Mouse (Mus musculus): ENCODE measurements around the gene Cacng7. TPM values are rescaled to one million over a fixed set of nuclear protein-coding genes. Genes with fewer than 3 reads are reported as not detected.

The Cacng7 gene
- polyA plus RNA-seq, 1 experiment from 2014 or later, result 0.81 TPM

DNA sequence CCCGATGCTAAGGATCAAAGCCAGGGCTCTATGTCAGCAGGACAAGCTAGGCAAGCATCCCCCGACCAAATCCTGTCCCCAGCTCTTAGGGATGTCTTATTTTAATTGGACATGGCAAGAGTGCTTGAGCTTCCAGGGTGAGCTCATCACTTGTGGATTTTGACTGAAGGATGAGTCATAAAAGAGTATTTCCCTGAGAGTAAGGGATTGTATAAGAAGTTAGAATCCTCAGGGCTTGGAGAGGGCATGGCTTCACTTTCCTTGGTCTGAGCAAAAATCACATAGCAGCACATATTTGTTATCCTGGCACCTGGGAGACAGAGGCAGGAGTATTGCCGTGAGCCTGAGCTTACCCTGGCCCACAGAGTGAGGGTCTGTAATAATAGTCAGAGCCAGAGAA lies 11.9 kb upstream of the Cacng7 start:
- H3K9ac ChIP-seq (replicated peaks; ENCODE audit: low read length), result no peak overlapping the region
- ATAC-seq (ENCODE audit: low FRiP score, low TSS enrichment), result no peak
- no peaks in the 10 kb centered on the region for H3K9me3 ChIP-seq (ENCODE audit: low read length)
- WGBS, result 57% methylated on average over 3 of the region's 3 CpGs
- H3K4me1 ChIP-seq (ENCODE audit: insufficient read depth, low read length), result no peaks in the 10 kb centered on the region
- H3K36me3 ChIP-seq (ENCODE audit: insufficient read depth, low read length), result no peaks in the 10 kb centered on the region
- H3K27me3 ChIP-seq (ENCODE audit: insufficient read depth, low read length), result no peaks in the 10 kb centered on the region
- no peak overlapping the region for H3K27ac ChIP-seq (ENCODE audit: low read length)
- H3K4me3 ChIP-seq (ENCODE audit: low read length), result no peak overlapping the region
- no peak overlapping the region for H3K4me2 ChIP-seq (replicated peaks; ENCODE audit: low read depth, low read length)

DNA sequence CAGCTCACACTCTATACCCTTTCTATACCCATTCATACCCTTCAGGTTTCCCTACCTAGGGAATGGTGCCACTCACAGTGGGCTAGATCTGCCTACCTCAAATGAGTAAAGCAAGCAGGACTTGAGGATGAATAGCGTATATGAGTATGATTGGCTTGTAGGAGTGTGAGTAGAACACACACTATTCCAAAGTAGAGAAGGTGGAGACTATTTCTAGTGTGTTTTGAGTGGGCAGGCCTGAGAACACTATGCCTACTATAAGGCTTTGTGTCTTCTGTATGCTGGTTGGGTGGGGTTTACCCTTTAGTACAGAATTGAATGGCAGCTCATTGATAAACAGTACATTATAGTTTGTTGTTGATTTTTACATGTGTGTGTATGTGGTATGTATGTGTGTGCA lies 8.9 kb upstream of the Cacng7 start:
- ATAC-seq (ENCODE audit: low FRiP score, low TSS enrichment), result no peak
- no peak overlapping the region for H3K27ac ChIP-seq (ENCODE audit: low read length)
- H3K4me2 ChIP-seq (replicated peaks; ENCODE audit: low read depth, low read length), result no peak overlapping the region
- no peaks in the 10 kb centered on the region for H3K27me3 ChIP-seq (ENCODE audit: insufficient read depth, low read length)
- no peaks in the 10 kb centered on the region for H3K9me3 ChIP-seq (ENCODE audit: low read length)
- H3K9ac ChIP-seq (replicated peaks; ENCODE audit: low read length), result no peak overlapping the region
- H3K4me3 ChIP-seq (ENCODE audit: low read length), result no peak overlapping the region
- H3K4me1 ChIP-seq (ENCODE audit: insufficient read depth, low read length), result no peaks in the 10 kb centered on the region
- no peaks in the 10 kb centered on the region for H3K36me3 ChIP-seq (ENCODE audit: insufficient read depth, low read length)
- 90% methylated on average over 1 of the region's 1 CpGs for WGBS

DNA sequence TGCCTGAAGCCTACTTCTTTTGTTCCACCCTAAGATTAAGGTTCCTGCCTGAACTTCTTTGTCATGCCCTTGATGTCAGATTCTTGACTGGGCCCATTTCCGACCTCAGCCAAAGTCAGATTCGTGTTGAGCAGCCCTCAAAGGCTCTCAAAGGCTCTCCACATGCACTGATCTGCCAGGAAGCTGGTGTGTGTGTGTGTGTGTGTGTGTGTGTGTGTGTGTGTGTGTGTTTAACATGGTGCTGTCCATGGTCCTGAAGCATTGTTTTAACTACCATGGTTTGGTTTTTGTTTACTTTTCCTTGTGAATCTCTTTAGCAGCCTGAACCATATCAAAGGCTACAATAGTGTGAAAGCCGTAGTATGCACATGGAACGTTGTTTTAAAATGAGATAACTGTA lies 4.8 kb upstream of the Cacng7 start:
- H3K27ac ChIP-seq (ENCODE audit: low read length), result no peak overlapping the region
- H3K4me2 ChIP-seq (replicated peaks; ENCODE audit: low read depth, low read length), result no peak overlapping the region
- H3K9me3 ChIP-seq (ENCODE audit: low read length), result no peaks in the 10 kb centered on the region
- H3K4me1 ChIP-seq (ENCODE audit: insufficient read depth, low read length), result peaks cover 9% of the 10 kb centered on the region
- no peak overlapping the region for H3K4me3 ChIP-seq (ENCODE audit: low read length)
- H3K27me3 ChIP-seq (ENCODE audit: insufficient read depth, low read length), result peaks cover 5% of the 10 kb centered on the region; the same call in 1 of the 2 replicates
- no peaks in the 10 kb centered on the region for H3K36me3 ChIP-seq (ENCODE audit: insufficient read depth, low read length)
- ATAC-seq (ENCODE audit: low FRiP score, low TSS enrichment), result no peak
- whole genome bisulfite sequencing, result 65% methylated on average over 4 of the region's 4 CpGs
- H3K9ac ChIP-seq (replicated peaks; ENCODE audit: low read length), result no peak overlapping the region

DNA sequence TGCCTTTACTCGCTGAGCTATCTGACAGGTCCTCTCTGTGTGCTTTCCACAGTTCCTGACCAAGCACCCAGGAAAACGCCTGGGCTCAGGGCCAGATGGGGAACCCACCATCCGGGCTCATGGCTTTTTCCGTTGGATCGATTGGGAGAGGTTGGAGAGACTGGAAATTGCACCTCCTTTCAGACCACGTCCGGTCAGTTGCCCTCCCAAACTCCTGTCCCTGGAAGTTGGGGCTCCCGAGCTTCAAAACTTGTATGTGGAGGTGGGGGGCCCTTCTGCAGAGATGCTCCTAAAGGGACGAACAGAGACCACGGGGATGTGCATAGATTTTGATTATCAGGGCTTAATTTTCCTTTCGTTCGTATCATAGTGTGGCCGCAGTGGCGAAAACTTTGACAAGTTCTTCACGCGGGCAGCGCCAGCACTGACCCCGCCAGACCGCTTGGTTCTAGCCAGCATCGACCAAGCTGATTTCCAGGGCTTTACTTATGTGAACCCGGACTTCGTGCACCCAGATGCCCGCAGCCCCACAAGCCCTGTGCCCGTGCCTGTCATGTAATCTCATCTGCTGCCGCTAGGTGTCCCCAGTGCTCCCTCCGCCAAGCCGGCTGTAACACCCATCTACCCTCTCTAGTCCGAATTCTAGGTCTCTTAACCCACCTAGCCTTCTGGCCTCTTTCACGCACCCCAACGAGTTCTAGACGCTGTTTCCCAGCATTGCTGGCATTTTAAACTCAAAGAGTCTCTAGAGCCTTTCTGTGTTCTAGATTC lies 2.8 kb upstream of the Cacng7 start:
- Histone ChIP-seq H3K4me1 (ENCODE audit: insufficient read depth, low read length) (peaks cover 15% of the 10 kb centered on the region), H3K27me3 (ENCODE audit: insufficient read depth, low read length) (peaks cover 5% of the 10 kb centered on the region; the same call in 1 of the 2 replicates), H3K36me3 (ENCODE audit: insufficient read depth, low read length) (no peaks in the 10 kb centered on the region), H3K4me2 (replicated peaks; ENCODE audit: low read depth, low read length) (peak overlapping the region; percentile 32), H3K27ac (ENCODE audit: low read length) (no peak overlapping the region), H3K9me3 (ENCODE audit: low read length) (no peaks in the 10 kb centered on the region), H3K4me3 (ENCODE audit: low read length) (no peak overlapping the region), H3K9ac (replicated peaks; ENCODE audit: low read length) (no peak overlapping the region)
- ATAC-seq (ENCODE audit: low FRiP score, low TSS enrichment), result peak; percentile 17; the same call in 1 of the 2 replicates
- WGBS, result 16% methylated on average over 31 of the region's 31 CpGs

DNA sequence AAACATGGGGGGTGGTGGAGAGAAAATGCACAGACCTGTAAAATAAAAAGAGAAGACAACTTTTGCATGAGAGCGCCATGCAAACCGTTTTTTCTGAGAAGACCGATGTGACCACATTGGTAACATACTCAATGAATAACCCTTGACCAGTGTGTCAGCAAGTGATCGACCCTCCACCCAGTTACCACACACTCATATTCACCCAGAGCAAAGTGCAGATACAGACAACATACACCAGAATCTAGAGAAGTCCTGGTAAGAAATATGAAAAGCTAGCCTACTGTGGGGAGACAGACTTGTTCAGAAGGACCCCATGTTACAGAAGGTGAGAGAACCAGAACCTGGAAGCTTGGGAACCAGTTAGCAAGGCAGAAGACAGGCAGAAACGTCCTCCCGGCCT lies 1.6 kb upstream of the Cacng7 start:
- Histone ChIP-seq H3K9ac (replicated peaks; ENCODE audit: low read length) (0 out of 2 replicates have a peak overlapping the region, but pooled peaks have one; percentile 42), H3K36me3 (ENCODE audit: insufficient read depth, low read length) (no peaks in the 10 kb centered on the region), H3K4me2 (replicated peaks; ENCODE audit: low read depth, low read length) (peak overlapping the region; percentile 68), H3K4me1 (ENCODE audit: insufficient read depth, low read length) (peaks cover 15% of the 10 kb centered on the region), H3K27ac (ENCODE audit: low read length) (no peak overlapping the region), H3K4me3 (ENCODE audit: low read length) (peak overlapping the region; percentile 62), H3K9me3 (ENCODE audit: low read length) (no peaks in the 10 kb centered on the region), H3K27me3 (ENCODE audit: insufficient read depth, low read length) (peaks cover 5% of the 10 kb centered on the region; the same call in 1 of the 2 replicates)
- ATAC-seq (ENCODE audit: low FRiP score, low TSS enrichment), result peak; percentile 3
- WGBS, result 44% methylated on average over 6 of the region's 6 CpGs

DNA sequence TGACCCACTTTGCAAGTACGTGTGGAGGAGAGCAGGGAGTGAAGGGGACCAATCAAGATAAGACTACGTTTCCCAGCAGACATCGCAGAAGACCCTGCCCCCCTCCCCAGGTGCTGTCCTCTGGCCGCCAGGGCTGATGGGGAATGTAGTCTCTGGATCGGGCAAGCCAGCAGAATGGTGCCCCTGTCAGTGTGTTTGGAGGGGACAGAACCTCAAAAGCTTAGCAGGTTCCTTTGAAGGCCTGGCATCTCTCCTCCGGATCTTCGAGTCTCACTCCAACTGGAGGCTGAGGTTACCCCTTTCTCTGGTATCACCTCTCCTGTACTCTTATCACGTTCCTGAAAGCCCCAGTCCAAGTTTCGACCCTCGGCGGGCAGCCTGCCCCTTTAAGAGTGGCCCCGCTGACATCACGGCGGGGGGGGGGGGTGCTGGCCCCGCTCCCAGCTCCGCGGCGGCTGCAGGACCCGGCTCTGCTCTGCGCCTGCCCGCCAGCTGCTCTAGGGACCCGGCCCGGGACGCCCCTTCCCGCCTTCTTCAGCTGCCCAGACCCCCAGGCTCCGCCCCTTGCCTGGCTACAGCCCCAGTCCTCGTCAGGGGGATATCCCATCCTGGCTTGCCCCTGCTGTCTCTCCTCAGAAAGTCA lies 1.1 kb upstream of the Cacng7 start:
- Histone ChIP-seq H3K9me3 (ENCODE audit: low read length) (no peaks in the 10 kb centered on the region), H3K4me3 (ENCODE audit: low read length) (peak overlapping the region; percentile 62), H3K4me1 (ENCODE audit: insufficient read depth, low read length) (peaks cover 15% of the 10 kb centered on the region), H3K4me2 (replicated peaks; ENCODE audit: low read depth, low read length) (peak overlapping the region; percentile 68), H3K27me3 (ENCODE audit: insufficient read depth, low read length) (peaks cover 5% of the 10 kb centered on the region; the same call in 1 of the 2 replicates), H3K36me3 (ENCODE audit: insufficient read depth, low read length) (no peaks in the 10 kb centered on the region), H3K9ac (replicated peaks; ENCODE audit: low read length) (peak overlapping the region; percentile 42; the same call in 1 of the 2 replicates), H3K27ac (ENCODE audit: low read length) (peak overlapping the region; percentile 59; the same call in 1 of the 2 replicates)
- peak; percentile 90 for ATAC-seq (ENCODE audit: low FRiP score, low TSS enrichment)
- WGBS, result under 1% methylated on average over 25 of the region's 27 CpGs

DNA sequence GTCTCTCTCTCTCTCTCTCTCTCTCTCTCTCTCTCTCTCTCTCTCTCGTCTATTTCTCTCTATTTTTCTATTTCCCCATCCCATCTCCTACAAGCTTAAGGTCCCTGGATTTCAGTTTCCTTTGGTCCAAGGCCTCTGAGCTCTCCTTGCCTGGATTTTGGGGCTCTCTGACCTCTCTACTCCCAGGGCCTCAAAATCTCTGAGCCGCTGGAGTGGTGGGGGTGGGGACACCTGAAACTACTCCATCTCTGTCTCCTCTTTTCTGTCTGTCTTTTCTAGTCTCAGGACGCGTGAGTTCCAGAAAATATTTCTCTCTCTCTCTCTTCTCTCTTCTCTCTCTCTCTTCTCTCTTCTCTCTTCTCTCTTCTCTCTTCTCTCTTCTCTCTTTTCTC lies 535 bp upstream of the Cacng7 start:
- H3K9ac ChIP-seq (replicated peaks; ENCODE audit: low read length), result peak overlapping the region; percentile 42; the same call in 1 of the 2 replicates

DNA sequence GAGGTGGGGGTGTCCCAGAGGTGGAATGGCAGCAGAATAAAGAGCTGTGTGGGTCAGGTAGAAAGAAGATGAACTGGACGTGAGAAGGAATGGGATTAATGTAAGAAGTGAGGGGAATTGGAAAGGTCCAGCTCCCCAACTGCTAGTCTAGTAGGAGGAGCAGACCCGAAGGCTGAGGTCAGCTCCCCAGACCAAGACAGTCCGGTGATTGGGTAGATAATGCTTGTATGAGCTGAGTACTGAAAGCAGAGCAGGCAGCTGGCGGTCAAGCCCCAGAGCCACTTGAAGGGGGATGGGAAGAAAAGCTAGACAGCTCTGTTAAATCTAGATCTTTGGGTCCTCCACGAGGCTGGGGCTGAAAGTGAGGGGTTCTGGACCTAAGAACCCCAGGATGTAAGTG lies 787 bp downstream of the Cacng7 start:
- Histone ChIP-seq H3K27me3 (ENCODE audit: insufficient read depth, low read length) (peaks cover 5% of the 10 kb centered on the region; the same call in 1 of the 2 replicates), H3K36me3 (ENCODE audit: insufficient read depth, low read length) (no peaks in the 10 kb centered on the region), H3K4me2 (replicated peaks; ENCODE audit: low read depth, low read length) (peak overlapping the region; percentile 68), H3K27ac (ENCODE audit: low read length) (no peak overlapping the region), H3K9me3 (ENCODE audit: low read length) (no peaks in the 10 kb centered on the region), H3K4me3 (ENCODE audit: low read length) (peak overlapping the region; percentile 62), H3K9ac (replicated peaks; ENCODE audit: low read length) (peak overlapping the region; percentile 74), H3K4me1 (ENCODE audit: insufficient read depth, low read length) (peaks cover 15% of the 10 kb centered on the region)
- ATAC-seq (ENCODE audit: low FRiP score, low TSS enrichment), result no peak
- 11% methylated on average over 5 of the region's 5 CpGs for WGBS

More for the DNA sequence above, 535 bp upstream of the Cacng7 start:
- H3K4me3 ChIP-seq (ENCODE audit: low read length), result peak overlapping the region; percentile 62
- peaks cover 5% of the 10 kb centered on the region; the same call in 1 of the 2 replicates for H3K27me3 ChIP-seq (ENCODE audit: insufficient read depth, low read length)
- no peaks in the 10 kb centered on the region for H3K36me3 ChIP-seq (ENCODE audit: insufficient read depth, low read length)
- no peaks in the 10 kb centered on the region for H3K9me3 ChIP-seq (ENCODE audit: low read length)
- 1% methylated on average over 4 of the region's 4 CpGs for WGBS
- H3K4me1 ChIP-seq (ENCODE audit: insufficient read depth, low read length), result peaks cover 15% of the 10 kb centered on the region
- peak overlapping the region; percentile 59; the same call in 1 of the 2 replicates for H3K27ac ChIP-seq (ENCODE audit: low read length)
- ATAC-seq (ENCODE audit: low FRiP score, low TSS enrichment), result peak; percentile 7; the same call in 1 of the 2 replicates
- peak overlapping the region; percentile 68 for H3K4me2 ChIP-seq (replicated peaks; ENCODE audit: low read depth, low read length)

DNA sequence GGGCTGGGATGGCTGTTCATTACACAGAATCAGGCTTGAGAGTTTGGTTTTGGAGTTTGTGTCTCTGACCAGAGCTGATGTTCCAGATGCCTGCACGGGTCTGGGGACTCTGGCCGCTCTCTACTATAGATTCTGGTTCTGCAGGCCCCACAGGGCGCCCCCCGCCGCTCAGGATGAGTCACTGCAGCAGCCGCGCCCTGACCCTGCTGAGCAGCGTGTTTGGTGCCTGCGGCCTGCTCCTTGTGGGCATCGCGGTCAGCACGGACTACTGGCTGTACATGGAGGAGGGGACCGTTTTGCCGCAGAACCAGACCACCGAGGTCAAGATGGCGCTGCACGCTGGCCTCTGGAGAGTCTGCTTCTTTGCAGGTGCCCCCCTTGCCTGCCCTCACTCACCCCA lies 3.7 kb downstream of the Cacng7 start:
- H3K27ac ChIP-seq (ENCODE audit: low read length), result no peak overlapping the region
- no peak for ATAC-seq (ENCODE audit: low FRiP score, low TSS enrichment)
- peaks cover 5% of the 10 kb centered on the region; the same call in 1 of the 2 replicates for H3K36me3 ChIP-seq (ENCODE audit: insufficient read depth, low read length)
- H3K9me3 ChIP-seq (ENCODE audit: low read length), result no peaks in the 10 kb centered on the region
- WGBS, result 77% methylated on average over 17 of the region's 17 CpGs
- H3K9ac ChIP-seq (replicated peaks; ENCODE audit: low read length), result no peak overlapping the region
- H3K4me2 ChIP-seq (replicated peaks; ENCODE audit: low read depth, low read length), result no peak overlapping the region
- H3K4me3 ChIP-seq (ENCODE audit: low read length), result no peak overlapping the region
- no peaks in the 10 kb centered on the region for H3K27me3 ChIP-seq (ENCODE audit: insufficient read depth, low read length)
- H3K4me1 ChIP-seq (ENCODE audit: insufficient read depth, low read length), result 0 out of 2 replicates have a peak, but pooled peaks cover 7% of the 10 kb centered on the region
